Mouse (Mus musculus) small intestine, adult 2 months (tissue): ENCODE measurements around the gene Kncn.

Experiments used
- CTCF ChIP-seq: fragments of 200-500 bp; IDR thresholded peaks from 2 replicates; pipeline ENCODE4 v1.5.1; 2012; ENCODE audit warnings: low read depth, mild to moderate bottlenecking, control low read depth, inconsistent platforms, low read length, moderate library complexity, mixed read lengths; ENCODE audit not compliant: insufficient replicate concordance, insufficient read length; ENCODE audit errors: extremely low read depth
- POLR2A ChIP-seq: fragments of 200-500 bp; IDR thresholded peaks from 2 replicates; pipeline ENCODE4 v1.6.1; 2012; ENCODE audit warnings: low read depth, mild to moderate bottlenecking, control low read depth, inconsistent platforms, low read length, moderate library complexity

DNA sequence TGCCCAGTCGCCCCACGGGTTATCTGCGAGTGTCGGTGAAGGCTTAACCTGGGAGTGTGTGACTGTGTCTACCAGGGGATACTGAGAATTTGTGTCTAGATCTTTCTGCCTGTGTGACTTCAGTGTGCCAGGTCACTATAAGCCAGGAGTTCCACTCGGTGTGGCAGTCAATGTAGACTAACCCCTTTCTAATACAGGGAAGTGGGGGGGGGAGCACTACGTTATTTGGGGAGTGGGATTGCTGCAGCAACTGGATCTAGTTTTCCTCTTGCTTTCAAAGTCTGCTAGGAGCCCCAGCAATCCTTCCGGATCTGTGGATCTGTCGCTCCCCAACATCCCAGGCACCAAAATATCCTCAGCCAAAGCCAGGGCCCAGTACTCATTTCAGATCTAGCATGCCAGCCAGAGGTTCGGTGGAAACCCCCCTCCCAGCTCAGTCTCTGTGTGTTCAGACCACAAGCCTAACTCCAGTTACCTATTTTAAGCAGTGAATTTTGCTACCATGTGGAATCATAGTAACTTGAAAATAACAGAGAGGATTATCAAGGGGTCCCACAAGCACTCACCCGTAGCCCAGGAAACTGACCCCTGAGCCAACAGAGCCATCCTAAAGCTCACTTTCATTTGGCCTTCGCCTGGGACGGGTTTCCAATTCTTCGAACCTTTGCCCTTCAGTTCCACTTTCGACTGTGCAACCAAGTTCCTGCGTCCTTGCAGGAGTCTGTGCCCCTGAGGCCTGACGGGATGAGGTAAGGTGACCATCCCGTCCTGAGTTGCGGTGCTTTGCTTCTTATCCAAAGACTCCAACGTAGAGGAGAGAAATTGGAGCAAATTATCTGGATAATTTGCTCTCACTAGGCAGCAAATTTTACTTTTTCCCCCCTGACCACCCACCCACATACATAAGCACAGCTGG is 53.1 kb downstream of the Kncn start:
- TF ChIP-seq CTCF (no peak), POLR2A (no peak)
